Mouse (Mus musculus) liver, embryonic 14.5 days (tissue): ENCODE measurements around the gene Sema4d.

ENCODE experiments used
- CTCF ChIP-seq: IDR thresholded peaks from 2 replicates; pipeline ENCODE4 v1.5.1; 2016; ENCODE audit warnings: antibody characterized with exemption, low read depth, control low read depth
- EP300 ChIP-seq: IDR thresholded peaks from 2 replicates; pipeline ENCODE4 v1.6.1; 2016; ENCODE audit warnings: antibody characterized with exemption, low read depth

- no peak for TF ChIP-seq CTCF
- no peak for TF ChIP-seq EP300
Measured at GRCm38 (mm10) chr13:51731474-51731873, 62.1 kb downstream of the Sema4d start.
